Mouse (Mus musculus): Measurements from ENCODE around the gene Stard13. TPM values are rescaled to one million over a fixed set of nuclear protein-coding genes. Genes with fewer than 3 reads are reported as not detected.

Stard13 gene
- total RNA-seq, 2 experiments from 2014 or later: 0.07 TPM; not detected in 1

DNA sequence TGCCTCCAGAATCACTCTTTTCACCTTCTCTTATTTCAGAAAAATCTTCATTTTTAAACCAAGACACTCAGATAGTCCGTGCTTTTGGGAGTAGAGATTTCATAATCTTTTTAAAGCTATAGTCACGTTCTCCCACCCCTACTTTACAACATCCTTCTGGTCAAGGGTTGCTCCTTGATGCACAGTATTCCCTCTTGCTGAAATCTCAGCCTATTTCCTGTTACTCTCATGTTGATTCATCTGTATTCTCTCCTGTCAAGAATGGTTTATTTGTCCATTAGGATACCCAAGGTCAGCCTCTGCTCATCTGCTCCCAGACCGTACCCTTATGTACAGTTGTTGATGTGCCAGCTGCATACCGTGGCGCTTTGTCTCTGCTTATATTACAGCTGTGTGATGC lies 89.7 kb downstream of the Stard13 start:
- no peak for ATAC-seq (ENCODE audit: poor library complexity, severe bottlenecking)

DNA sequence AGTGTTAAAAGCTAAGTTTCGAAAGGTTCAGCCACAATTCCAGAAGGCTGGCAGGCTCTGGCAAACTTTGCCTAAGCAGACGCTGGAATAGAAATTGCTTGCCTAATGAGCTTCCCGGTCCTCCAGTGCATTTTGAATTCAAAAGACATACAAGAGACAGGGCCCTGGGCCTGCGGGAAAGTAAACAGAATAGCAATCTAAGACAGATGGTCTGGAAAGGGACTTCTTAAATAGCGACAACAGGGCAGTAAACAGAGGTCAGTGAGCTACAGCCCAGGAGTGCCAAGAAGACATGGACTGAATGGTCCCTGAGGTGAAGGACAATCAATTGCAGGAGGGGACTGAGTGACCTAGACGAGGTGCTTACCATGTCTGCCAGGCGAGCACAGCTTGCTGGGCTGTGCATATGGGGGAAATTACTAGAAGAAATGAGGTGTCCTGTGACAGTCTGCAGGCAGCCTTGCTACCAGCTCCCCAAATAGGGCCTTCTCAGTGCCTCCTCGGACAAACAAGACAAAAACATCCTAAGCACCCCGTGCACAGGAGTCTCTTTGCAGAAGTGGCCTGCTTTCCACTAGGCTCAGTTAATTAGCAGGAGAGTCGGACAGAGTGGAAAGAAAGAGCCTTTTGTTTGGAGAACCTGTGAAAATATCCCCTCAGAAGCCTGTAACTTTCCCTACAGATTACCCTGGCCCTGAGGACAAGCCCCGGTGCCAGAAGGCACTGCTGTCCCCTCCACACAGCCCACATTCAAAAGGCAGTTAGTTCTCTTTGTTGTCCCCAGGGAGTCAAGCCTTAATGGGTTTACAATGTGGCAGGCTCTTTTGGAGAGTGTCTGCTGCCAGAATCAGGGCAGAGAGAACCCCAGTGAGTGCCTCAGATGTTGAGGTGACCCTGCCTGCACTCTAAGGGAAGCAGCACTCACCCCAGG lies 90.7 kb downstream of the Stard13 start:
- no peak for ATAC-seq (ENCODE audit: poor library complexity, severe bottlenecking)

DNA sequence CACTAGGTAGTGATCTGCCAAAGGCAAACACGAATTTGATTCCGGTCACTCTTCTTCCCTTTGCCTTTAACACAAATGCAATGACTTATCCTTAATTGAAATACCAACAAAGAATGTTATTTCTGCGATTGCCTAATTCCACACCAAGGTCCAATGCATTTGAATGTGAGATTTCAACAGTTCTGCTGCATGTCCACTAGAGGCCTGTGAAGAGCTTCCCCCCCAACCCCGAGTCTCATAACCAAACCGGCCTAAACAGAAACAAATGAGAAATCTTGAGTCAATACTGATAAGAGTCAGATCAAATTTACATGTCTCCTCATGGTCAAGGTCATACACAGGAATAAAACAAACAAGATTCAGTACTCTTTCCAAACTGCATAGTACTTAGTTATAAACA lies 91.4 kb downstream of the Stard13 start:
- no peak; the same call in 1 of the 2 replicates for ATAC-seq (ENCODE audit: poor library complexity, severe bottlenecking)

DNA sequence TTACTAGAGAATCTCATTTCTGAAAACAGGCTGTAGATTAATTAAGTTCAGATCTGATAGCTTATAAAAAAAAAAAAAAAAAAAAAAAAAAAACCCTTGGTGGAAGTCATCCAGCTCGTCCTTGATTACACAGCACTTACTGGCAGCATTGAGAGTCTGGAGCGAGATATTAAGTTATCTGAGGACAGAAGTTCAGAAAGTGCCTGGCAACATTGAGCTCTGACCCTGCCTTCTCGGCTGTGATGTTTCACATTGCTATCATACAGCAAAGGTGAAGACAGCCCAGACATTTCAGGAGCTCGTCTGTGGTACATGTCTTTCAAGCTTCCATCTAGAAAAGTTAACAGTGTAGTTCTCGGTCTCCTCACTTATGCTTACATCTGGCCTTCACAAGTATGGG lies 95.7 kb downstream of the Stard13 start:
- ATAC-seq (ENCODE audit: poor library complexity, severe bottlenecking): no peak

DNA sequence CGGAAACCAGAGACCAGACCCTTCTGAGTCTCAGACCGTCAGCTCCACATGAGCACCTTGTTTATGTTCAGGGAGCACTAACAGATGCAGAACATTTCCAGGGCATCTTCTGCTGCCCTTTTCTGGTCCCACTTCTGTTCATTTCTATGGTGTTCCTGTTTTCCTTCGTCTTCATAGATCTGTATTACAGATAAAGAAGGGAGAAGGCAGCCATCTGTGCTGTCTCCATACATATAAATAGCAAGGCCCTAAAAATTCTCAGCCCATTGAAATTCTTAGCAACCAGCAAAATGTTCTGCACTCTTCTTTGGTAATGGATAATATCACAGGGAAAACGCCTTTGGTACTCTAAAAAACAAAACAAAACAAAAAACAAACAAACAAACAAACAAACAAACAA lies 96.3 kb downstream of the Stard13 start:
- ATAC-seq (ENCODE audit: poor library complexity, severe bottlenecking): no peak

DNA sequence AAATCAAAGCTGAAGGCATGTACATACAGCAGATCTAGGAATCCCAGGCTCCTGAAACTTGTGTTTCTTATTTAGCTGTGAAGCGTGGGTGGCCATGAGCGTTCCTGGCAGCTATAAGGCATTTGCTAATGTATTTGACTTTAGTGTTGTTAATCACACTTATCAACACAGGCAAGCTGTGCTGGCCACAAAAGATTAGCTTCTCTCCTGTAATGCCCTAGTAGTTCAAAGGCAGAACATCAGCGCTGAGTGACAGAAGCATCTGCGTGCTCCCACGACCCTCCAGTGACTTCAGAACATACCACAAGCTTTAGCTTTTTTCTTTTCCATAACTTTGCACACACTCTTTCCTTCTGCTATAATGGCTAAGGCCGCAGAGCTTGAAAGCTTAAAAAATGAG lies 97.7 kb downstream of the Stard13 start:
- ATAC-seq (ENCODE audit: poor library complexity, severe bottlenecking): no peak

DNA sequence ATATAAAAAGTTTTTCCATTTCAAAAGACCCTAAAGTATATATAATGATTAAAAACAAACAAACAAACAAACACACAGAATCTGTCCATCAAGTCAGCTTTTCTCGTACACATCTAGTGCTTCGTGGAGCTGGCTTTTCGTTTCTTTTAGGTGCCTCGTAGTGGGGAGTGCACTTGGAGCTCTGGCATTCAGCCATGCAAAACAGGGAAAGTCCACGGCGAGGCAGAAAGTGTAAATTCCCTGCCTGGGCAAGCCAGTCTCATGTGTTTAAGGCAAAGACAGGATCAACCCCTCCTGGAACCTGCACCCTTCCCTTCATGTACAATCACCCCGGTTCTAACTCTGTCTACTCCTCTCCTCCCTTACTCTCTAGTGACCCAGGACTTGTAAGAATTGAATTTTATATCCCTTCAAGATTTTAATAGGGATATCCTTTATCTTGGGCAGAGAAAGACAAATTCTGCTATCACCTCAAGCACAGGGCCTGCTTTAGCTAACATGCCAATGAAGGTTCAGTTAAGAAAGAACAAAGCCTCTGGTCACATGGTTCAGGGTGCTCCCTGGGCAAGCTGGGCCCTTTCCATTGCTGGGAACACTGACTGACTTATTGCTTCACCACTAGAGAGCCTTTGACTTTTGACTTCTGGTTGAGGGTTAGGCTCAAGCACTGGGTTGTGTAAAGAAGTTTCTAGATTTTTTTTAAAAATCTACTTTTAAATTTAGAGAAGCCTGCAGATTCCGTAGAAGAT lies 98.4 kb downstream of the Stard13 start:
- no peak for ATAC-seq (ENCODE audit: poor library complexity, severe bottlenecking)

DNA sequence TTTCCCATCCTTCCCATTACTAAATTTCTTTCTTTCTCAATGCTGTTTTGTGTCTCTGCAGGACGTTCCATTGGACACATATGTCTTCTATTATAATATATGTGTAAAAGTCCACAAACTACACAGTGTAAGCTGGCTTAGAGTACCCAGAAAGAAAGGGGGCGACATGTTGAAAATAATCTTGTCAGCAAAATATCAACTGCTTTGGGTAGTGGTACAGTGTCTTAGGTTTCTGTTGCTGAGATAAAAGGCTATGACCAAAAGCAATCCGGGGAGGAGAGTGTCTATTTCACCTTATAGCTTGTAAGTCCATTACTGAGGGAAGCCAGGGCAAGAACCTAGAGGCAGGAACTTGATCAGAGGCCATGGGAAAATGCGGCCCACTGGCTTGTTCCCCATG lies 99.4 kb downstream of the Stard13 start:
- no peak for ATAC-seq (ENCODE audit: poor library complexity, severe bottlenecking)

DNA sequence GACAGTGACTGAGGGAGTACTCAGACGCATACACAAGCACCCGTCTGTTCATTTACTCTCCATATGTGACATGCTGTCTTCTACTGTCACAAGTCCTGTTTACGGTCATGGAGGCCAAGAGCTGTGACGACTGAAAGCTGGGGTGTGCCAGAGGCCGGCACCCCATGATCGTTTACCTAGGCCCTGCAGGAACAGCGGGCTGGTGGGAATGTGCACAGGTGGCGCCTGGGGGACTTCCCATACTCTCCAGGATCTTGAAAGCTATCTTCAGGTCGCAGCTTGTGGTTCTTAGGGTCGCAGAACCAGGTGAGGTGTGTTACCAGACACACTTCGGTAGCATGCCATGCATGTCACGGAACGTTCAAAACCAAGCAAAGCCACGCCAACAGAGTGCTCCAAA lies 99.9 kb downstream of the Stard13 start:
- no peak for ATAC-seq (ENCODE audit: poor library complexity, severe bottlenecking)

DNA sequence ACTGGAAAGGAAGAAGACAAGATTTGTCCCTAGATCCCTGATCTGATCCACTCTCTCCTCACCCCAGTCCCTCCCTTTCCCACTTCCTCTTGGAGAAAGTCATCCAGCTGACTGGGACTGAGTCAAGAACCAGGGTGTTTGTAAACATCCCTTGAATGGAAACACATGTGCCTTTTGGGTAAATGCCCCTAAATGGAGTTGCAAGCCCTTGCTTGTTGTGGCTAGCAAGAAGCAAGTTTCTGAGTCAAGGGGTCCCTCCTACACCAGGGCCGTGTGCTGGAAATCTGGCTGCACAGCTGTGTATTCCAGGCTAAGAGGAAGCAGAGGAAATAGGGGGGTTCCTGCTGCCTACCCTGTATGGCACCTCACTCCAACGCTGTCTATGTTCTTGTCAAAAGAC lies 103.9 kb downstream of the Stard13 start:
- no peak for ATAC-seq (ENCODE audit: poor library complexity, severe bottlenecking)

DNA sequence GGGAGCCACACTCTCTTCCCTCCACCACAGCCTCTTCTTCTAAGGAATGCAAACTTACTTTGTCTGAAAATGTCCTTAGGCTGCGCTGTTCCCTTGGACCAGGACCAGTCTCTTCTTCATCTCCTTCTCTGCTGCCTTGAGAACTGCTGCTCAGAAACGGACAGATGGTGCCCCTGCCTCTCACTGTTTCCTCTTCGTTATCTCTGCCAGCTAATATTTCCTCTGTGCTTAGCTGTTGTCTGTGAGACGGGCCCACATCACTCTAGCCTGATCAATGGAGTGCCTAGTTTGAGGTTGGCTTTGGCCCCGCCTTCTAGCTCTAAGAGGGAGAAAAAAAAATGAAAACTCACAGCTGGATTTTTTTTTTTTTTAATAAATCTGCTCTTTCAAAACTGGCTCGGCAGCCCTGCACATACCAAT lies 106.3 kb downstream of the Stard13 start:
- ATAC-seq (ENCODE audit: poor library complexity, severe bottlenecking): no peak

DNA sequence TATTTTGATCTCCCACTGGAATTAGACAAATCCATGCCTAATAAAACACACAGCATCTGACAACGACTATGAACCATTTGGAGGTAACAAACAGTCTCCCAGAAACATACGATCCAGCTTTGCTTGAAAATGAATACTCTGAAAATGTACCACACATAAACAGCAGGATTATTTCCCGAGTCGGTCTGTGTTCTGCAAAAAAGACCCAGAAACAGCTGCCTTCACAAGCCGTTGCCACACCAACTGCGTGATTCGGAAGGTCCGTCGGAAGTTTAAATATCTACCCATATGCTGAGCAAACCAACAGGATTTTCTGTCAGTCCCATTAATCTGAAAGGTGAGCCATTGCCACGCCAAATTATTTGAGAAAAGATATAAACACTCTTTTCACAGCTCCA lies 107.0 kb downstream of the Stard13 start:
- ATAC-seq (ENCODE audit: poor library complexity, severe bottlenecking): no peak

DNA sequence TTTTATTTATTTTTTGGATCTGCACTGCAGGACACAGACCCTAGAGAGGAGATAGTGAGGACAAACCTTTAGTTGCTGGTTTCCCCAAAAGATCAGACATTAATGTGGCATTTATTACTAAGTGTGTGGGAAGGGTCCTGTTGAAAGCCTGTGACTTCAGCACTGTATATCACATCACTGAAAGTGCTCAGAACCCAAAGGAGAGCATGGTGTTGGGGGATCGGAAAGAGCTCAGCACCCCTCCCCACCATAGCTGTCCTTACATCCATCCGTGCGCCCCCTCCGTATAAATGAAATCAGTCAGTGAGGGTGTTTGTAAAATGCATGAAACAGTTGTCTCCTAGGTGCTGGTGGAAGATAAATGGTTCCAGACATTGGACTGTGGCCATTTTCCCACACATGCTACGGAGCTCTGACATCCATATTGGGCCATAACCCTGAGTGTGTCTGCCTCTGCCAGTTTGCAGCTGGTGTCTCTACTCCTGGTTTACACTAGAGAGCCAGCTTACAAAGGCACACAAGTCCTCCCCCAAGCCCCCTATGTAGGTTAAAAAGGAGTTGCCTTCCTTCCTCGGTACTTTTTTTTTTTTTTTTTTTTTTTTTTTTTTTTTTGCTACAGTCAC lies 107.5 kb downstream of the Stard13 start:
- no peak for ATAC-seq (ENCODE audit: poor library complexity, severe bottlenecking)

DNA sequence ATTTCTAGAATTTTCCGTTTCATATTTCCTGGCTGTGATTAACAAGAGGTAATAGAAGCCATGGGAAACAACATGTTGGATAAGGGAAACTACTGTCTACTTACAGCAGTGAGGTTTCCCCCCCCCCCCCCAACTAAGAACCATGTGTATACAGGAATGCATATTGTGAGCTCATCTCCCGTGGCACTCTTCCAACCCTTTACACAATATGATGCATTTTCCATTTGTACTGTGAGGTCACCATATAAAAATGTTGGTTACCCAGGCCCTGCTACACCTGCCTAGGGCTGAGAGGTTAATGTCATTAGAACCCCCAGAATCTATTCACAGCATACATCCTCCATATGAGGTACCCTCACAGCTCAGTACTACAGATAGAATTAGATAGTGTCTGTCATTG lies 115.8 kb downstream of the Stard13 start:
- ATAC-seq (ENCODE audit: poor library complexity, severe bottlenecking): no peak

DNA sequence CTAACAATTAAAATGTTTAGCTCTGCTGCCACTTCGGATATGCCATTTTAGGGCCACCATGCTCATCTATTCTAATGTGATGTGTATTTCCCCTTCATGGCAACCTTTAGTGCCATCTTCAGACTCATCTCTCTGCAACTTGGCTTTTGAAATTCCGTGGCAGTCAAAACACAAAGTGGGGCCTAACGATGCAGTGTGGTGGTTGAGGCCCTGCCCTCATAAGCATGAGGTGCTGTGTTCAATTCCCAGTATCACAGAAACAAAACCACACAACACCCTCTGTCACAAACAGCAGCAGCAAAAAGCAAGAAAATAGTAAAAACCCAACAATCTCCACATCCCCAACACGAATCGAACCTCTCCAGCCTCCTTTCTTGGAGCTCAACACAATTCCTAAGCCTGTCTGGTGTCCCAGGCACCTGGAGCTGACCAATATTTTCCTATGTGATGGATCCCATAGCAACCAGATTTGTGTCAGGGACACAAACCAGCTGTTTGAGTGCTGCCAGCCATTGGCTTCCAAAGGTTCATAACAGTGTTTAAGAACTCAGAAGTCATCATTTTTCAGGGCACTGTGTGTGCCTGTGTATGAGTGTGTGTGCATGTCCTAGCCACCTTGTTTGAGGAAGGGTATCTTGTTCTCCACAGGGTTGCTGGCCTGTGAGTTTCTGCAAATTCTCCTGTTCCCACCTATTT lies 117.3 kb downstream of the Stard13 start:
- no peak for ATAC-seq (ENCODE audit: poor library complexity, severe bottlenecking)

DNA sequence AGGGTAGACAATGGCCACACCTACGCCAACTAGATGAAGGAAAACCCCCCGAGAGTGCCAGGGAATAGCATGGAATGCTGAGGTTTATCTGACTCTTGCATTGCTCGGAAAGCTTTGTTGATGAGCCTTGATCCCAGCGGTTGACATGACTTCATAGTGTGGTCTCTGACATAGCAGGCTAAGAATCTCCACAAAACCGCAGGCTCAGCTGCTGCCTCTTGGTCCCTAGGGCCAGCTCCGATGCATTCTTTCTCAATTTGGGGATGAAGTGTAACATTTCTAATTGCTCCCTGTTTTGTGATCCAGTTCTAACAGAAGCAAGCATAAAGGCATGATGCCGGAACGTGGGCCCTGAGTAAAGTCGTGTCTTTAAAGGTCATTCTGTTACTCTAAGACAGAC lies 120.9 kb downstream of the Stard13 start:
- no peak for ATAC-seq (ENCODE audit: poor library complexity, severe bottlenecking)

DNA sequence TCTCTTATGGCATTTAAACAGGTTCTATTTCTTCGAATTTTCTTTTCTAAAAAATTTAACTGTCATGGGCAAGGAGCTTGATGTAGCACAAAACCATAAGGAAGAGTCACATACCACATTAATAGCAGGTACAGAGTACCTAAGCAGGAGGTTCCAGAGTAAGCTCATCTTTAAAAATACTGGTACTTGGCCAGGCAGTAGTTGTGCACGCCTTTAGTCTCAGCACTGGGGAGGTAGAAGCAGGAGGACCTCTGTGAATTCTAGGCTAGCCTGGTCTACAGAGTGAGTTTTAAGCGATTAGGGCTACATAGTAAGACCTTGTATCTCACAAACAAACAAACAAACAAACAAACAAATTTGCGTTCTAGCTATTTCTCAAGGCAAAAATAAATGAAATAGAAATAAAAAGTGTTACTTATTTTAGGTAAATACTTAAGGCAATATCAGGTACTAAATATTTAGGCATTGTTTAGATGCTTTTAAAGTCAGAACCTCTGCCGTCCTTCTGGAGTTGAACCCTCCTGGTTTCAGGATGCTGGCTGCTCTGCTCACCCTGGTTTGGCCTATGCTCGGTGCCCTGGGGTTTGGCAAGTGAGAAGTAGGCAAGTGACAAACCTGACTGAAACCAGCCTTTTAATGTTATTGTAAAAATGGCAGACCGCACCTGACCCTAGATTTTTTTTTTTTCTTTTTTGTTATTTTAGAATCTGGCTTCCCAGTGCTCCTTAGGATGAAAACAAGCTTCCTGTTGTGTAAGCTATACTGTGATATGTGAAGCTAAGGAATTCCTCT lies 122.4 kb downstream of the Stard13 start:
- no peak for ATAC-seq (ENCODE audit: poor library complexity, severe bottlenecking)

DNA sequence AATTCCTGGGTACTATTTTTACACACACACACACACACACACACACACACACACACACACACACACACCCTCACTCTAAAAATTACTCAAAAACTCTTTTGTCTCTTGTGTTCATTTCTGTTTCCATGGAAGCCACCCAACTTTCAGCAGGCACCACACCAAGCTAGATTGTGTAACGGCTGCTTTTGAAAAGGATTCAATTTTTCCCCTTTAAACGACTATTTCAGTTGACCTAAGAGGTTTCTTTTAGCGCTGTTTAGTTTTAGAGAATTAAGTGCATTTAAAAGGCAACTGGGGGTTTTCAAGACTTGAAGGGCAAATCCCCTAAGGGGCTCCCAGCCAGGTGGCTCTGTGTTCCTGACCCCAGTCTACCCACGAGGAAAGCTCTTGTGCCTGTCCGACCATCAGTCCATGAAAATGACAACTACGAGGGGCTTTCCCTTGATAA lies 123.2 kb downstream of the Stard13 start:
- no peak for ATAC-seq (ENCODE audit: poor library complexity, severe bottlenecking)

DNA sequence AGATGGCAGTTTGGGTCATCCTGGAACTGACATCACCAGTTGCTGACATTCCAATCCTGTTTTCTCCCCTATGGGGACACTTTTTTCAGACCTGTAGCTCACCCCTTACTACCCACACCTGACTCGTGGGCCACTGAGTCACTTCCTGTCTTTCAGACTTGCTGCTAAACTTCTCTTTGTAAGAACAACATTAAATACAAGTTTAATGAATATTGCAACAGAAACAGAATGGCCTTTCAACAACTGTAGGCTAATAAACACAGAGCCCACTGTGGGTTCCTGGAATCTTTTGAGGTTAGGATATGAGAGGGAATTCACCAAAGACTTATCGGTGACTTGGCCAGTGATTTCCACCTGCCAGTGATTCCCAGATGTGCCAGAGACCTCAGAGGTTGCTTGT lies 123.8 kb downstream of the Stard13 start:
- no peak for ATAC-seq (ENCODE audit: poor library complexity, severe bottlenecking)

DNA sequence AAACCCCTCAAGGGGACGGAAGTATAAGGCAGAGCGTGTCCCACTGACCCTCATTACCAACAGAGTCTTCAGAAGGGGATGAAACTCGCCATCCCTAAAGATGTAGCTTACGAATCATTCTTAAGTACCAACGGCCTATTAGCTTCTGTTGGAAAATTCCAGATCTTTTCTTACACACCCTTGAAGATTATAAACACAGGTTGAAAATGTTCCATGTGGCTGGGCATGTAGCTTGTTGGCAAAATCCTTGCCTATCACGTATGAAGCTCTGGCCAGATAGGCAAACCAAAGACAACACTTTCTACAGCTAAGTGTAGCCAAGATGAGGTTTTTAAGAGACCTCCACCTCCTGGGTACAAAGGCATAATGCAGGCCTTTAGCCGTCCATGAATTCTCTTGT lies 124.7 kb downstream of the Stard13 start:
- no peak for ATAC-seq (ENCODE audit: poor library complexity, severe bottlenecking)
